Mouse (Mus musculus): ENCODE results near the gene Trpv1. TPM values are rescaled to one million over a fixed set of nuclear protein-coding genes. Genes with fewer than 3 reads are reported as not detected.

The Trpv1 gene
- polyA plus RNA-seq, 1 experiment, result 1.6 TPM

DNA sequence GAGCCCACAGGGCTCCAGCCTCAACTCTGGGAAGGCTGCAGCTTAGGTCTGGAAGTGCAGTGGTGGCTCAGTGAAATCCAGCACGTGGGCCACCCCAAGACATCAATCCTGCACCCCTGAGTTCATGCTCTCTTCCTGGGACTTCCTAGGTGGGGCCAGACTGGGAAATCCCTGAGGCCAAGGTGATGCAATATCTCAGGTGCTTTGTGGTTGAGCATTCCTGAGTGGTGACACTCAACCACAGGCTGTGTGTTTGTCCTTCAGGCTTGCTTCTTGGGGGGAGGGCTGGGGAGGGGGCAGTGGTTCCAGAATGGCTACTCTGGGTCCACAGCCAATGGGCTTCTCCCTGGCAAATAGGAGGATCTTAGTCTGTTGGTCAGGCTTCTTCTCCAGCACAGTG lies 49.8 kb downstream of the Trpv1 start:
- H3K4me3 ChIP-seq (ENCODE audit: control insufficient read depth, low read depth, low read length), result no peak overlapping the region
- H3K36me3 ChIP-seq (ENCODE audit: control insufficient read depth, insufficient read depth, low read length), result no peaks in the 10 kb centered on the region
- TF ChIP-seq POLR2A (IDR thresholded peaks at IDR 0.05; ENCODE audit: control insufficient read depth, low read depth, low read length) (no peak), CTCF (IDR thresholded peaks at IDR 0.05; ENCODE audit: control insufficient read depth, insufficient read depth, insufficient replicate concordance, low read depth, low read length) (no peak)
- peaks cover 3% of the 10 kb centered on the region; the same call in 1 of the 2 replicates for H3K4me1 ChIP-seq (ENCODE audit: control insufficient read depth, insufficient read depth, low read length)
- H3K27me3 ChIP-seq (ENCODE audit: control insufficient read depth, insufficient read depth, low read length), result no peaks in the 10 kb centered on the region
- no peak overlapping the region for H3K27ac ChIP-seq (ENCODE audit: control insufficient read depth, insufficient read depth, low read depth, low read length)

- no peaks in the 10 kb centered on the region for H3K27me3 ChIP-seq (ENCODE audit: control insufficient read depth, insufficient read depth, low read length)
- peaks cover 3% of the 10 kb centered on the region; the same call in 1 of the 2 replicates for H3K4me1 ChIP-seq (ENCODE audit: control insufficient read depth, insufficient read depth, low read length)
- no peak overlapping the region for H3K4me3 ChIP-seq (ENCODE audit: control insufficient read depth, low read depth, low read length)
- H3K27ac ChIP-seq (ENCODE audit: control insufficient read depth, insufficient read depth, low read depth, low read length), result no peak overlapping the region
- TF ChIP-seq CTCF (IDR thresholded peaks at IDR 0.05; ENCODE audit: control insufficient read depth, insufficient read depth, insufficient replicate concordance, low read depth, low read length) (no peak), POLR2A (IDR thresholded peaks at IDR 0.05; ENCODE audit: control insufficient read depth, low read depth, low read length) (no peak)
- no peaks in the 10 kb centered on the region for H3K36me3 ChIP-seq (ENCODE audit: control insufficient read depth, insufficient read depth, low read length)
These were observed 50.3 kb downstream of the Trpv1 start for GRCm38 (mm10) chr11:73284351-73284750.

- TF ChIP-seq POLR2A (IDR thresholded peaks at IDR 0.05; ENCODE audit: control insufficient read depth, low read depth, low read length), result no peak
- TF ChIP-seq CTCF (IDR thresholded peaks at IDR 0.05; ENCODE audit: control insufficient read depth, insufficient read depth, insufficient replicate concordance, low read depth, low read length), result no peak
- Histone ChIP-seq H3K27me3 (ENCODE audit: control insufficient read depth, insufficient read depth, low read length) (no peaks in the 10 kb centered on the region), H3K36me3 (ENCODE audit: control insufficient read depth, insufficient read depth, low read length) (no peaks in the 10 kb centered on the region), H3K4me1 (ENCODE audit: control insufficient read depth, insufficient read depth, low read length) (no peaks in the 10 kb centered on the region), H3K4me3 (ENCODE audit: control insufficient read depth, low read depth, low read length) (no peak overlapping the region), H3K27ac (ENCODE audit: control insufficient read depth, insufficient read depth, low read depth, low read length) (no peak overlapping the region)
These were observed 55.5 kb downstream of the Trpv1 start for GRCm38 (mm10) chr11:73289621-73290020.

DNA sequence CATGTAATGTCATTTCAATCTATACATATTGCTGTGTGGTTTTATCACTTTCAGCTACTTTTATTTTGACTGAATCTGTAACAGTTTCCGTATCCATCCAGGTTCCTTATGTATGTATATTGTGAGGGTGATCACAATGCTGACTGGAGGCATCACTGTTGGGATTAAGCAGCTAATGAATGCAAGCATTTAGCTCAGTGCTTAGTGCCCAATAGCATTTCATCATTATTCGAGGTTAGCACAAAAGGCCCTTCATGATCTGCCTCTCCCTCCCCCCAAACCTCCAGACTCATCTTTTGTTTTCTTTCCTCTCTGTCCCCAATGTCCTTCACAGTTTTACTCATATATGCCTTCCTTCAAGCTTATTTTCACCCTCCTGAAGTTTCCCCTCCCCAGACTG lies 69.0 kb downstream of the Trpv1 start:
- Histone ChIP-seq H3K27ac (ENCODE audit: control insufficient read depth, insufficient read depth, low read depth, low read length) (no peak overlapping the region), H3K4me3 (ENCODE audit: control insufficient read depth, low read depth, low read length) (no peak overlapping the region), H3K36me3 (ENCODE audit: control insufficient read depth, insufficient read depth, low read length) (no peaks in the 10 kb centered on the region), H3K27me3 (ENCODE audit: control insufficient read depth, insufficient read depth, low read length) (no peaks in the 10 kb centered on the region), H3K4me1 (ENCODE audit: control insufficient read depth, insufficient read depth, low read length) (no peaks in the 10 kb centered on the region)
- TF ChIP-seq CTCF (IDR thresholded peaks at IDR 0.05; ENCODE audit: control insufficient read depth, insufficient read depth, insufficient replicate concordance, low read depth, low read length) (no peak), POLR2A (IDR thresholded peaks at IDR 0.05; ENCODE audit: control insufficient read depth, low read depth, low read length) (no peak)

Other genes starting within 250 kb of the Trpv1 start
- 0.44 and 6.8 TPM in 2 replicates for gene P2rx1, start 235.2 kb upstream of the Trpv1 start, polyA plus RNA-seq (2012; rRNA removed)
- gene Camkk1, start 215.3 kb upstream of the Trpv1 start, polyA plus RNA-seq (2012; rRNA removed), result 0.96 and 1.1 TPM in 2 replicates
- 1.6 and 1.8 TPM in 2 replicates for gene Ncbp3, start 186.5 kb upstream of the Trpv1 start, polyA plus RNA-seq (2012; rRNA removed)
- gene Itgae, start 143.7 kb upstream of the Trpv1 start, polyA plus RNA-seq (2012; rRNA removed), result 12.3 and 13.7 TPM in 2 replicates
- gene Haspin, start 96.0 kb upstream of the Trpv1 start, polyA plus RNA-seq (2012; rRNA removed), result 256 and 297 TPM in 2 replicates
- 0.54 and 1.00 TPM in 2 replicates for gene P2rx5, start 73.9 kb upstream of the Trpv1 start, polyA plus RNA-seq (2012; rRNA removed)
- 33.1 and 36.0 TPM in 2 replicates for gene Emc6, start 57.3 kb upstream of the Trpv1 start, polyA plus RNA-seq (2012; rRNA removed)
- gene Tax1bp3, start 57.2 kb upstream of the Trpv1 start, polyA plus RNA-seq (2012; rRNA removed), result 8.7 and 14.5 TPM in 2 replicates
- gene Ctns, start 35.2 kb upstream of the Trpv1 start, polyA plus RNA-seq (2012; rRNA removed), result 17.8 and 18.3 TPM in 2 replicates
- gene Shpk, start 34.8 kb upstream of the Trpv1 start, polyA plus RNA-seq (2012; rRNA removed), result 1.8 and 2.0 TPM in 2 replicates
- 0.04 and 0.05 TPM in 2 replicates for gene Trpv3, start 33.1 kb downstream of the Trpv1 start, polyA plus RNA-seq (2012; rRNA removed)
- 3.1 and 3.6 TPM in 2 replicates for gene Aspa, start 95.3 kb downstream of the Trpv1 start, polyA plus RNA-seq (2012; rRNA removed)
- gene Gm49340, start 95.4 kb downstream of the Trpv1 start, polyA plus RNA-seq (2012; rRNA removed), result 0.40 and 0.59 TPM in 2 replicates
- gene Spata22, start 95.4 kb downstream of the Trpv1 start, polyA plus RNA-seq (2012; rRNA removed), result 6.1 and 8.5 TPM in 2 replicates
- 2.2 and 3.0 TPM in 2 replicates for gene Olfr20, start 116.5 kb downstream of the Trpv1 start, polyA plus RNA-seq (2012; rRNA removed)
- 0.11 TPM in 1 of 2 replicates, not detected in the other for gene Olfr376, start 137.0 kb downstream of the Trpv1 start, polyA plus RNA-seq (2012; rRNA removed)
- gene Olfr1, start 165.3 kb downstream of the Trpv1 start, polyA plus RNA-seq (2012; rRNA removed), result 0.12 TPM in 1 of 2 replicates, not detected in the other
- not detected in 2 replicates for gene Olfr378, start 194.2 kb downstream of the Trpv1 start, polyA plus RNA-seq (2012; rRNA removed)
- not detected in 2 replicates for gene Olfr380, start 223.2 kb downstream of the Trpv1 start, polyA plus RNA-seq (2012; rRNA removed)